Mouse (Mus musculus) MN1 (cell line): Measurements from ENCODE around the gene Hap1.
"Not testable (repeated sequence)": the region's sequence is repeated elsewhere in the genome, so short reads cannot be mapped to it uniquely, and the experiment has no call there.

Experiments used
- DNase-seq: peaks from one replicate; pipeline ENCODE4 v3.0.0-alpha.2; 2016; ENCODE audit warnings: low spot score

Hap1 gene

DNA sequence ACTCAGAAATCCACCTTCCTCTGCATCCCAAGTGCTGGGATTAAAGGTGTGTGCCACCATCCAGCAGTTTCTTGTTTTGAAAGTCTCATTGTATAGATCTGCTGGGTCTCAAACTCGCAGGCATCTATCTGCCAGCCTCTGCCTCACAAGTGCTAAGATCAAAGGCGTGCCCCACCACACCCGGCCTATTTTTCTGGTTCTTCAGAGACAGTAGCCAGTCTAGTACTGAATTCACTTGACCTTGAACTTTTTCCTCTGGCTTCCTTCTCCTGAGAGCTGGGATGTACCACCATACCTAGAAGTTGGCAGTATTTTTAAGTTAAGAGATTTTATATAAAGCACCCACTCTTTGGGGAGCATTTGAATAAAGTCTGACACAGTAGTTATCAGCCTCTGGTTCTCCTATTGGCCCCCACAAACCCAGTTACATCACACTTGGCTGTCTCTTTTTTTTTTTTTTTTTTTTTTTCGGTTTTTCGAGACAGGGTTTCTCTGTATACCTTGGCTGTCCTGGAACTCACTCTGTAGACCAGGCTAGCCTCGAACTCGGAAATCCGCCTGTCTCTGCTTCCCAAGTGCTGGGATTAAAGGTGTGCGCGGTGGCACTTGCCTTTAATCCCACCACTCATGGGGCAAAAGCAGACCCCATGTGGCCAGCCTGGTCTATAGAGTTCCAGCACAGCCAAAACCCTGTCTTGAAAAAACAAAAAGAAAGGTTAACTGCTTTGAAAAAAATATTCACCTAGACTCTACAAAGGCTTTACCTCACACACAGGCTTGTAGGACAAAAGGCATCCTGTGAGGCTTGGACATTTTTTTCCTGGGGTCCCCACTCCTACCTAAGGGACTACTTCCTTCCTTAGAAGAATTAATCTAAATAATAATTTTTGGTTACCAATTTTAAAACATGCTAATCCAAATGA, 37.1 kb downstream of the Hap1 start:
- DNase-seq, result no peak

DNA sequence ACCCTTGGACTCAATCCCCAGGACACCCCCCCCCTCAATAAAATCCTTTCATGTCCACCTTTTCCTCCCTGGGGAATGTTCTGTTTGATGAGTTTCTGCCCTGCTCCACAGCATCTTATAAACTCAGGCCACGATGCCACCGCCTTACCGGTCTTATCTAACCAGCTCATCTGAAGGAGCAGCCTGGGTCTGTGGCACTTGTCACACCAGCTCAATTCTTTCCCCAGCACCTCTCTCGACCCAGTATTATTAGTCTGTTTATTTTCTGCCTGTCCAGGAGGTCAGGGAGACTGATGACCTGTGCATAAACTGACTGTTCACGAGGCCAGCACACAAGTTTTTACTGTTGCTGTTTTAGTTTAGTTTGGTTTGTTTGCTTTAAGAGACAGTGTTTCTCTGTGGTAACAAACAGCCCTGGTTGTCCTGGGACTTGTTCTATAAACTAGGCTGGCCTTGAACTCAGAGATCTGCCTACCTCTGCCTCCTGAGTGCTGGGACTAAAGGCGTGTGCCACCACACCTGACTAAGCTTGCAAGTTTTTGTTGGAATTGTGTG, 38.0 kb downstream of the Hap1 start:
- DNase-seq, result no peak

DNA sequence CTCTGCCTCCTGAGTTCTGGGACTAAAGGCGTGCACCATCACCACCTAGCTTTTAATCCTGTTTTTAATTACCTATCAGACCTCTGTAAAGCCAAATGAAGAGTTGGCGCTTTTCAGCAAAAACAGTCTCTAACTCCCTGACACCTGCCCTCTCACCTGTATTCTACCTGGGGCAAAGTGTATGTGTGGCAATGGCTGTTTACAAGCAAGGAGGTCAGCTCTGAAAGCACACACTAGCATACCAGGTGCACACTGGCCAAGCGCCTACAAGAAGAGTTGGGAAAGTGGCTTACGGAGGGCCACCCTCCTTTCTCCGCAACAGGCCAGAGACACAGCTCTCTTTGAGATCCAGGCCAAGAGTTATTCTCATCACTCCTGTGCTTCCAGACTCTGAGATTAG, 40.5 kb downstream of the Hap1 start:
- no peak for DNase-seq

DNA sequence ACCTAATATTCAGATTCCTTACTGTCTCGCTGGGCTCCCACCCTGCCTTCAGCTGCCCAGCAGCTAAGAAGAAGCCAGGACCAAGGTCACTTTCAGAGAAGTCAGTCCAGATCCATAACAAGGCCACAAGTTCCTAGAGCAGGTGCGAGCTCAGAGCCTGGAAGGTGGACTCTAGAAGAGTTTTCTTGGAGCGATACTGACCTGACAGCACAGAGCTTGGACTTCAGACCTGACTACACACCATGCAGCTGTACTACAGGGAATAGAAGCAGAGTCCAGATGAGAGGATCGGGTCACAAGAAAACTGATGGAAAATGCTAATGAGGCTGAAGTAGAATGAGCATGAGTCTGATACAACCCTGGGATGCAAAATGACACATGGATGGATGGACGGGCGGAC, 42.5 kb downstream of the Hap1 start:
- DNase-seq, result no peak

DNA sequence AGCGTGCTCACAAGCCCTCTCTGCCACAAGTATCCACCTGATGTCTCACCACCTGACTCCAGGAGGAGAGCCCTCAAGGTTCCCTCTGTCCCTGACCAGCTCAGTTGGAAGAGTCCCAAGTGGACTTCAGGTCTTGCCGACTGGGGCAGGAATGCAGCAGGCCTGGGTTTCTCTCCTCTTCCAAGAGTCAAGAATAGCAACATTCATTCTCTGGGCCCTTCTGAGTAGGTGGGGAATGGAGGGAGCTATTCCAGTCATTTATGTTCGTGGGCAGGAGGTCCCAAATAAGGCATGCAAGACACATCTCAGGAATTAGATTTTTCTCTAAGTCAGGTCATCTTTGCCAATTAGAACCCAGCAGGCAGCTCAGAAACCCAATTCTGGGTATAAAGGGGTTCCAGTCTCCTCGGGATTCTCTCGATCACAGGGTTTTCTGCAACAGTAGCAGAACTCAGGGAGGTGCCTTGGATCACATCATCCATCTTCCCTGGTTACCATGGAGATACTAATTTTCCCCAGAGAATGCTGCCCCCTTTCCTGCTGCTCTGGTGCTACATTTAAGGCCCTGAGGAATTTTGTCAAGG, 43.7 kb downstream of the Hap1 start:
- no peak for DNase-seq

DNA sequence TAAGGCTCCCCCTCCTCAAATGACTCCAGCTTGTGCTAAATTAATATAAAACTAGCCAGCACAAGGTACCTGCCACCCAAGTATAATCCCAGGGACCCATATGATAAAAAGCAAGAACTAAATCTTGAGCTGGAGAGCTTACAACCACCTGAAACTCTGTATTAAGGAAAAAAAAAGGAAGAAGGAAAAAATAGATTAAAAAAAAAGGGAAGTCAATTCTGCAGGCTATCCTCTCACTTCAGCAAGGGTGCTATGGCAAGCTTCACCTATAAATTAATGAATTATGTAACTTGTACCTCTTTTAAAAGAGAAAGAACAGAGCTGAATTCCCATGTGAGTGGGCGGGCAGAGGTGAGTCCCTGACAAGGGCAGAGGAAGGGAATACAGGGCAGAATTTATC, 44.3 kb downstream of the Hap1 start:
- no peak for DNase-seq

DNA sequence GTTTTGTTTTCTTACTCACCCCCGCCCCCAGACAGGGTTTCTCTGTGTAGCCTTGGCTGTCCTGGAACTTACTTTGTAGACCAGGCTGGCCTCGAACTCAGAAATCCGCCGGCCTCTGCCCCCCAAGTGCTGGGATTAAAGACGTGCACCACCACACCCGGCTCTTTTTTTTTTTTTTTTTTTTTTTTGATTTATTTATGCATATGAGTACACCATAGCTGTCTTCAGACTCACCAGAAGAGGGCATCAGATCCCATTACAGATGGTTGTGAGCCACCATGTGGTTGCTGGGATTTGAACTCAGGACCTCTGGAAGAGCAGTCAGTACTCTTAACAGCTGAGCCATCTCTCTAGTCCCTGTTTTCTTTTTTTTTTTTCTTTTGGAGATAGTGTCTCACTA, 47.3 kb downstream of the Hap1 start:
- DNase-seq, result not testable (repeated sequence)

DNA sequence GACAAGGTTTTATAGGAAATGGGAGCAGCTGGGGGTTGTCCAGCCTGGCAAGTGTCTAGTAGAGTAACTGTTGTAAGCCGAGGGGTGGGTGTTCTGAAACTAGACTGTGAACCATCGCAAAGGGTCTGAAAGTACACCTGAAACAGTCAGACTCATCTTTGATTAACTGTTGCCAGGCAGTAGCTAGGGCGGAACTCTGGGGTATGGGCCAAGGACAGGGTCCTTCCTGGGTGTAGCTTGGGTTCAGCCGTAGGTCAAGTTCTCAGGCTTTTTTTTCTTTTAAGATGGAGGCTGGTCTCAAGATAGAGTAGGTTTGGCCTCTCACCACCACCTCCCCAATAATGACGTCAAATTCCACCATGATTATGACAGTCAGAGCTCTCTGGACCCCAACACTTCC, 48.0 kb downstream of the Hap1 start:
- DNase-seq, result no peak

DNA sequence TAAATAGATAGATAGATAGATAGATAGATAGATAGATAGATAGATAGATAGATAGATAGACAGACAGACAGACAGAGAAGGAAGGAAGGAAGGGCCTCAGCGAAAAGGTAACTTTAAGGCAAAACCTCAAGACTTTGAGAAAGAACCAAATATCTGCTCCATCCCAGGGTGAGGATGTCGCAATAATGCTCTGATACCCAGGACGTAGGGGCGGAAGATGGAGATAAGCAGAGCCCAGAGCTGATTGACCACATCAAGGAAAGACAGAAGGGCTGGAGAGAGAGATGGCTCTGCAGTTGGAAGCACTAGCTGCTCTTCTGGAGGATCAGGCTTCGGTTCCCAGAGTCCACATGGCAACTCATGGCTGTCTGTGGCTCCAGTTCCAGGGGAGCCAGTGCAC, 54.6 kb downstream of the Hap1 start:
- DNase-seq, result no peak

DNA sequence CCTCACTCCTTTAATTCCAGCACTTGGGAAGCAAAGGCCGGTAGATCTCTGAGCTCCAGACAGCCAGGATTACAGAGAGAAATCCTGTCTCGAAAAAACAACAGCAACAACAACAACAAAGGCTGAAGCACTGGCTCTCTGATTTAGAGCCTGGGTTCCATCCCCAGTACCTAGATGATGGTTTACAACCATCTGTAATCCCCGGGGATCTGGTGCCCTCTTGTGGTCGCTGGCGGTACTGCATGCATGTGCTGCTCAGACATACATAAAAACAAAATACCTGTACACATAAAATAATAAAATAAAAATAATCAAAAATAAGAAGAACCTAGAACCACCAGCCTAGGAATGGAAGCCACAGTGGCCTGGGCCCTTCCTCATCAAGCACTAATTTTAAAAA, 55.6 kb downstream of the Hap1 start:
- DNase-seq, result peak; percentile 36

DNA sequence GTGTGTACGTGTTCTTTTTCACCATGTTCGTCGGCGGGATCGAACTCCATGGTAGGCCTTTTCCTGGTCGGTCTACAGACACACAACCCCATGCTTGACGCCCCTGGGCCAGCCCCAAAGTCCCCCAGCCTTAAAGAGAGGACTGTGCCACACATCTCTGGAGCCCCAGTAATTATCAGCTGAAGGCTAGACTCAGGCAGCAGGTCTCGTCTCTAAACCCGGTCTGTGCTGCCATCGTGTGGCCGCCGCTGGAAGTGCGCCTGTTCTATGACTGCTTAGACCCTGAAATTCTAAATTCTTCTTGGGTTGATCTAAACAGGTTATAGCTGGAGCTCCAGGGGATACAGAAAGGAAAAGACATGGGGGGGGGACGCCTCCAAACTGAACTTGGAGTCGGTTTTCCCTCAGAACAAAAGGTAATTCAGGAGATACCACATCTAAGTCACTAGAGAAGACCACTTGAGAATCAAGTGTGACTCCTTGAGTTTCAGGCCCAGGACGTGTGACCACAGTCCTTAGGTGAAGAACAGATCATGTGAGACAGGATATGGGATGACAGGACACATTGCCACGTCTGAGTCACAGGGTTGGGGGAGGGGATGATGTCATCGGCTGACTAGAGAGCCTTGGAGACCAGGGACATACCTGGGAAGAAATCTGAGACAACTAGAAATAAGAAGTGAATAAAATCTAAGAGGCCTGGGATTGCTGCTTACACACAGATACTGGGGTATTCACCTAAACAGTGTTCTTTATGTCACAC, 57.5 kb downstream of the Hap1 start:
- DNase-seq, result peak; percentile 65

DNA sequence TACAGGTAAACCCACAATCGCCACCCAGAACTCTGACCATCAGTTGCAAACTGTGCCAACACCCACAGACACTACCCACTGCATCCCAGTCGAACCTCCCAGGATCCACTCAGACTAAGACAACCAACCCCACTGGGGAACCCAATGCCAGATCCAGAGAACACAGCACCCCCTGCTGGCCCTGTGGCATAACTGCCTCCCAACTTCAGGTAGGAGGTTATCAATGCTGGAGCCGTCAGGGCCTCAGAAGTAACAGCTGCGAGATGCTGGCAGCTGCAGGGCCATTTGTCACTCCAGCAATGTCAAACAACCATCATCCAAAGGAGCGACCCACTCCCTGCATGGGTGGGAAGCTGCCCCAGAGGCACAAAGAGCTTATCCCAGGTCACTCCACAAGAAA, 58.1 kb downstream of the Hap1 start:
- no peak for DNase-seq
